25 mouse cellular contexts compared by ENCODE assay signal in genomic region chr13:113622865-113623255, GRCm38 (mm10). TPM values are rescaled to one million over a fixed set of nuclear protein-coding genes. Genes with fewer than 3 reads are reported as not detected.
DNase-seq lines count a peak whose midpoint lies in the region; ATAC-seq and TF ChIP-seq lines count a peak whose summit lies in the region.
"Had no signal": no experiment of that assay in that cellular context is flagged by ENCODE, and none has a peak within 500 bp of the region (broad histone marks: within the 10 kb centered on the region; RNA-seq: fewer than 3 reads in every experiment).

No protein-coding gene starts in this region.

- H3K9me3 ChIP-seq in kidney, postnatal 0 days (replicated peaks; ENCODE audit: low read length), result no peaks in the 10 kb centered on the region
- no peaks in the 10 kb centered on the region for H3K9me3 ChIP-seq in forebrain, embryonic 11.5 days (ENCODE audit: control insufficient read depth, low read length)
- H3K9me3 ChIP-seq: forebrain, embryonic 13.5 days; heart, embryonic 13.5 days; limb, embryonic 13.5 days; liver, embryonic 15.5 days; midbrain, embryonic 13.5 days had no signal

- H3K27ac ChIP-seq in kidney, postnatal 0 days, result 0 out of 2 replicates have a peak overlapping the region, but pooled peaks have one; percentile 52
- peak overlapping the region; percentile 16; the same call in 1 of the 2 replicates for H3K27ac ChIP-seq in brown adipose tissue, adult 24 weeks (replicated peaks; ENCODE audit: low read depth, low read length)
- H3K27ac ChIP-seq in forebrain, embryonic 11.5 days (ENCODE audit: low read depth, low read length), result no peak overlapping the region
- H3K27ac ChIP-seq: forebrain, embryonic 13.5 days; heart, embryonic 13.5 days; limb, embryonic 13.5 days; liver, embryonic 15.5 days; macrophage; midbrain, embryonic 13.5 days had no signal

- H3K4me3 ChIP-seq in kidney, postnatal 0 days (replicated peaks; ENCODE audit: low read depth, low read length), result no peak overlapping the region
- H3K4me3 ChIP-seq in brown adipose tissue, adult 24 weeks (ENCODE audit: insufficient read depth, low read depth, low read length), result no peak overlapping the region
- H3K4me3 ChIP-seq in forebrain, embryonic 11.5 days (ENCODE audit: low read depth, low read length), result no peak overlapping the region
- H3K4me3 ChIP-seq: forebrain, embryonic 13.5 days; heart, embryonic 13.5 days; limb, embryonic 13.5 days; liver, embryonic 15.5 days; midbrain, embryonic 13.5 days; myocyte had no signal

- no peaks in the 10 kb centered on the region for H3K36me3 ChIP-seq in kidney, postnatal 0 days (ENCODE audit: insufficient read depth, low read length)
- no peaks in the 10 kb centered on the region for H3K36me3 ChIP-seq in forebrain, embryonic 11.5 days (ENCODE audit: control insufficient read depth, insufficient read depth, low read length)
- H3K36me3 ChIP-seq: heart, embryonic 13.5 days; limb, embryonic 13.5 days; liver, embryonic 15.5 days; midbrain, embryonic 13.5 days had no signal

- DNase-seq in kidney, postnatal 0 days (ENCODE audit: low spot score), result no peak
- DNase-seq in kidney, postnatal 25 days, result no peak
- peak; percentile 36 for DNase-seq in 416B (ENCODE audit: low read depth)
- DNase-seq in forebrain, embryonic 11.5 days (ENCODE audit: low spot score), result no peak
- no peak for DNase-seq in right cerebral cortex, postnatal 25 days
- DNase-seq: adrenal gland, postnatal 10 days; cerebellum, adult 18-20 months; cerebellum, postnatal 36 days; gastrocnemius, postnatal 25 days; heart, postnatal 4 days; kidney, adult 8-10 months; retina, postnatal 1 day; thymus, postnatal 36 days had no signal

- H3K4me1 ChIP-seq in kidney, postnatal 0 days (replicated peaks; ENCODE audit: insufficient read depth, low read length), result no peaks in the 10 kb centered on the region
- H3K4me1 ChIP-seq in brown adipose tissue, adult 24 weeks (ENCODE audit: control insufficient read depth, insufficient read depth, insufficient read length, low read length), result no peaks in the 10 kb centered on the region
- H3K4me1 ChIP-seq in forebrain, embryonic 11.5 days (replicated peaks; ENCODE audit: control insufficient read depth, insufficient read depth, low read length), result no peaks in the 10 kb centered on the region
- H3K4me1 ChIP-seq: forebrain, embryonic 13.5 days; midbrain, embryonic 13.5 days had no signal

- ATAC-seq in kidney, postnatal 0 days (replicated peaks; ENCODE audit: low FRiP score, low read depth), result no peak
- ATAC-seq in hematopoietic stem cell, adult 5-6 weeks (replicated peaks in 1 of 2; ENCODE audit: insufficient read depth in 1 of 2, low FRiP score in 2 of 2, low TSS enrichment in 1 of 2, low read depth in 1 of 2, poor library complexity in 2 of 2, severe bottlenecking in 2 of 2), result peak; percentile 75 to 93
- no peak for ATAC-seq in forebrain, embryonic 11.5 days (replicated peaks; ENCODE audit: low FRiP score)
- ATAC-seq: forebrain, embryonic 13.5 days; midbrain, embryonic 13.5 days had no signal

- WGBS in kidney, postnatal 0 days, result 71% methylated on average over 8 of the region's 8 CpGs
- 73% methylated on average over 8 of the region's 8 CpGs for WGBS in forebrain, embryonic 11.5 days

- TF ChIP-seq CTCF in kidney, postnatal 0 days (IDR thresholded peaks at IDR 0.05; ENCODE audit: low read depth), result no peak

- no peak overlapping the region for H3K9ac ChIP-seq in kidney, postnatal 0 days (ENCODE audit: low read depth, low read length)
- H3K9ac ChIP-seq in forebrain, embryonic 11.5 days (ENCODE audit: low read length), result no peak overlapping the region
- H3K9ac ChIP-seq: forebrain, embryonic 13.5 days; heart, embryonic 13.5 days; limb, embryonic 13.5 days; liver, embryonic 15.5 days; midbrain, embryonic 13.5 days had no signal

- no peak overlapping the region for H3K4me2 ChIP-seq in kidney, postnatal 0 days (ENCODE audit: low read length)
- H3K4me2 ChIP-seq in forebrain, embryonic 11.5 days (ENCODE audit: low read depth, low read length, severe bottlenecking), result no peak overlapping the region
- H3K4me2 ChIP-seq: forebrain, embryonic 13.5 days; heart, embryonic 13.5 days; limb, embryonic 13.5 days; liver, embryonic 15.5 days; midbrain, embryonic 13.5 days had no signal

- H3K27me3 ChIP-seq in kidney, postnatal 0 days (ENCODE audit: insufficient read depth, low read length), result no peaks in the 10 kb centered on the region
- no peaks in the 10 kb centered on the region for H3K27me3 ChIP-seq in forebrain, embryonic 11.5 days (ENCODE audit: control insufficient read depth, insufficient read depth, low read length)
- H3K27me3 ChIP-seq: CH12.LX; forebrain, embryonic 13.5 days; heart, embryonic 13.5 days; limb, embryonic 13.5 days; midbrain, embryonic 13.5 days had no signal

RNA-seq across cellular contexts. Expression of gene Snx18, which starts 4.5 kb away (rescaled TPM):
- 31.2 and 34.8 TPM in 2 replicates for polyA plus RNA-seq in kidney, postnatal 0 days (2015; fragmentation: Nextera tagmentation; extraction: Ambion mirVana)
- polyA plus RNA-seq in brown adipose tissue, adult 24 weeks (2012; ENCODE audit: insufficient read depth, insufficient read length, missing spikeins), result 13.1 and 14.5 TPM in 2 replicates
- 27.2 and 30.5 TPM in 2 replicates for total RNA-seq in hematopoietic stem cell, adult 5-6 weeks (2017)
- polyA plus RNA-seq in forebrain, embryonic 11.5 days (2014; fragmentation: Nextera tagmentation; extraction: Ambion mirVana), result 18.7 and 21.1 TPM in 2 replicates

RNA-seq across cellular contexts. Expression of gene Hspb3, which starts 40.6 kb away (rescaled TPM):
- not detected in 2 replicates for polyA plus RNA-seq in kidney, postnatal 0 days (2015; fragmentation: Nextera tagmentation; extraction: Ambion mirVana)
- not detected in 2 replicates for polyA plus RNA-seq in brown adipose tissue, adult 24 weeks (2012; ENCODE audit: insufficient read depth, insufficient read length, missing spikeins)
- not detected in 2 replicates for total RNA-seq in hematopoietic stem cell, adult 5-6 weeks (2017)
- polyA plus RNA-seq in forebrain, embryonic 11.5 days (2014; fragmentation: Nextera tagmentation; extraction: Ambion mirVana), result not detected in 2 replicates
- total RNA-seq: CH12.LX; neutrophil, adult 5-6 weeks had no signal
- polyA plus RNA-seq: forebrain, embryonic 13.5 days; macrophage; spleen, adult 2 months had no signal

Comparison
In these comparisons a context has a peak if more than half of its experiments do, and no peak if none do; other contexts are left out.
1. ATAC-seq: peak in hematopoietic stem cell, adult 5-6 weeks (2 of 2); none in kidney, postnatal 0 days (single experiment) and forebrain, embryonic 11.5 days (single experiment).